Mouse (Mus musculus) brain, adult 10 weeks (tissue): Measurements from ENCODE around the gene Amot. TPM values are rescaled to one million over a fixed set of nuclear protein-coding genes. Genes with fewer than 3 reads are reported as not detected.

Source experiments
- polyA plus RNA-seq: library from polyadenylated mRNA; stranded (reverse); fragments of 350-450 nt; fragmentation: Illumina TruSeq; extraction: RNeasy Lipid Tissue Mini Kit (QIAGEN cat#74804); gene quantifications from one replicate; pipeline ENCODE4 v1.2.3, GENCODE M21; 2015; ENCODE audit warnings: low read depth, low replicate concordance

Gene Amot
- 11.3 TPM for polyA plus RNA-seq

DNA sequence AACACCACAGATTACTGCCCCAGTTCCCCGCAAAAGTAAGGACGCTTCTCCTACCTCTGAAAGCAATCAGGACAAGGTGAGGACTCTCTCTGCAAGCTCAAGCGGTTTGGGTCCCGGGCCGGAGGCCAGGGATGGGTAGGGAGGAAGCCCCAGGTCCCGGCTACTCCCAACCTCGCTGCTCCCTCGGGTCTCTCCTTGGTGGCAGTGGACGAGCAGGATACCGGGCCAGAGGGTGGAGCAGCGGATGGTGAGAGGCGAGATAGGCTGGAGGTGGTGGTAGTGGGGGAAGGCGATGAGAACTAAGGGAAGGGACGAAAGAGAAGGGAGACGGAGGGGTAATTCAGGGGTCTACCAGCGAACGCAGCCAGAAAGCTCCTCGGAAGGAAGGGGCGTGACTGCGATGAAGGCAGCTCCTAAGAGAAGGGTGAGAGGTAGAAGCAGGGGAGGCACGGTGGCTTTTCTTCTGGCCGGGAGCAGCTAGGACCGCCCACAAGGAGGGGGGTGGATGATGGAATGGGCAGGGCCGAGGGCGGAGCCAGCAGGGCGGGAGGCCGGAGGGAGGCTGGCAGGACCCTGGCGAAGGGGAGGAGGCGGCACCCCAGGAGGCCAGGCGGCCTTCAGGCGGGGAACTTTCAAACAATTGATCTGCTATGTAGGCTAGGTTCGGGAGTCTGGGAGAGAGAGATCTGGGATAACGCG is at the start of gene Amot:
Amot (minus strand) TSS at position 465 of the 699 bp plus-strand sequence.

Other genes starting within 250 kb of the Amot start
- 1.3 TPM for gene Lhfpl1, start 156.1 kb downstream of the Amot start, polyA plus RNA-seq